Mouse (Mus musculus) subcutaneous adipose tissue, adult 2 months (tissue): ENCODE measurements around the gene Snap29. TPM values are rescaled to one million over a fixed set of nuclear protein-coding genes. Genes with fewer than 3 reads are reported as not detected.

Source experiments
- polyA plus RNA-seq: library from polyadenylated mRNA; depleted of rRNA; stranded (reverse); fragments of >200 nt; gene quantifications from 2 replicates; pipeline ENCODE4 v1.2.3, GENCODE M21; 2012; ENCODE audit warnings: low replicate concordance; rRNA removed

Gene Snap29
- 8.2 and 8.6 TPM in 2 replicates for polyA plus RNA-seq

GRCm38 (mm10) chr16:17405736-17406443, at the start of gene Snap29, which contains the start of gene Pi4ka:
Gene Snap29 (plus strand): TSS chr16:17405986.
Gene Pi4ka (minus strand): TSS chr16:17406314.

GRCm38 (mm10) chr16:17451541-17452372, 46.0 kb downstream of the Snap29 start, which contains the start of gene Crkl:
Gene Crkl (plus strand): TSS chr16:17451987.

Other genes starting within 250 kb of the Snap29 start
- 65.1 and 66.8 TPM in 2 replicates for gene Ube2l3, start 203.3 kb upstream of the Snap29 start, polyA plus RNA-seq
- gene Rimbp3, start 197.4 kb upstream of the Snap29 start, polyA plus RNA-seq, result 0.03 TPM in 1 of 2 replicates, not detected in the other
- gene Hic2, start 172.4 kb upstream of the Snap29 start, polyA plus RNA-seq, result 1.8 and 3.8 TPM in 2 replicates
- 4.8 and 9.6 TPM in 2 replicates for gene Tmem191c, start 129.9 kb upstream of the Snap29 start, polyA plus RNA-seq
- gene Serpind1, start 74.6 kb upstream of the Snap29 start, polyA plus RNA-seq, result 0.24 and 0.80 TPM in 2 replicates
- 80.1 and 84.9 TPM in 2 replicates for gene Pi4ka, start 328 bp downstream of the Snap29 start, polyA plus RNA-seq
- gene Crkl, start 46.0 kb downstream of the Snap29 start, polyA plus RNA-seq, result 28.3 and 53.1 TPM in 2 replicates
- gene Aifm3, start 83.6 kb downstream of the Snap29 start, polyA plus RNA-seq, result 0.24 and 0.90 TPM in 2 replicates
- gene Lztr1, start 102.7 kb downstream of the Snap29 start, polyA plus RNA-seq, result 255 and 288 TPM in 2 replicates
- gene Thap7, start 125.2 kb downstream of the Snap29 start, polyA plus RNA-seq, result 58.8 and 101 TPM in 2 replicates
- 0.33 and 4.0 TPM in 2 replicates for gene Lrrc74b, start 155.3 kb downstream of the Snap29 start, polyA plus RNA-seq
- 9.4 and 30.5 TPM in 2 replicates for gene P2rx6, start 155.9 kb downstream of the Snap29 start, polyA plus RNA-seq
- gene Slc7a4, start 177.2 kb downstream of the Snap29 start, polyA plus RNA-seq, result 2.4 and 19.4 TPM in 2 replicates
- gene Smpd4, start 213.4 kb downstream of the Snap29 start, polyA plus RNA-seq, result 61.2 and 90.0 TPM in 2 replicates
- gene Ccdc74a, start 240.5 kb downstream of the Snap29 start, polyA plus RNA-seq, result 1.4 and 3.2 TPM in 2 replicates